Mouse (Mus musculus) hindbrain, embryonic 12.5 days (tissue): ENCODE data around the gene Cdc42. TPM values are rescaled to one million over a fixed set of nuclear protein-coding genes. Genes with fewer than 3 reads are reported as not detected.

ENCODE experiments used
- ATAC-seq: fragments of 200-750 bp; cut with Nextera tagmentation; 2 replicates; pipeline ENCODE4 v1.8.0; 2017; ENCODE audit warnings: moderate TSS enrichment; ENCODE audit not compliant: low FRiP score
- H3K27ac ChIP-seq: fragments of 300-500 bp; sonication (generic); 2 replicates; pipeline ENCODE4 v1.5.1; 2016; ENCODE audit warnings: mild to moderate bottlenecking
- H3K27me3 ChIP-seq: fragments of 300-500 bp; sonication (generic); 2 replicates; pipeline ENCODE4 v1.6.1; 2016; ENCODE audit warnings: mild to moderate bottlenecking
- H3K36me3 ChIP-seq: fragments of 300-500 bp; sonication (generic); 2 replicates; pipeline ENCODE4 v1.6.1; 2016; ENCODE audit warnings: mild to moderate bottlenecking
- H3K4me1 ChIP-seq: fragments of 300-500 bp; sonication (generic); 2 replicates; pipeline ENCODE4 v1.6.1; 2016
- H3K4me2 ChIP-seq: fragments of 300-500 bp; sonication (generic); replicated peaks from 2 replicates; pipeline ENCODE4 v1.6.1; 2016; ENCODE audit warnings: mild to moderate bottlenecking
- H3K4me3 ChIP-seq: fragments of 300-500 bp; sonication (generic); 2 replicates; pipeline ENCODE4 v1.5.1; 2016; ENCODE audit warnings: mild to moderate bottlenecking
- H3K9ac ChIP-seq: fragments of 300-500 bp; sonication (generic); 2 replicates; pipeline ENCODE4 v1.6.1; 2016; ENCODE audit warnings: mild to moderate bottlenecking, moderate library complexity
- H3K9me3 ChIP-seq: fragments of 300-500 bp; sonication (generic); replicated peaks from 2 replicates; pipeline ENCODE4 v1.6.1; 2016; ENCODE audit warnings: mild to moderate bottlenecking
- WGBS: fragments of 180-500 bp; shearing (Covaris S2); methylation state at CpG from one replicate; pipeline ENCODE4 v1.1.7; 2016; 5-methylcytosine and 5-hydroxymethylcytosine counted together
- polyA plus RNA-seq: library from polyadenylated mRNA; unstranded; fragments of >200 nt; fragmentation: Nextera tagmentation; extraction: Ambion mirVana; gene quantifications from 2 replicates; pipeline ENCODE4 v1.2.1, GENCODE M21; 2016

Cdc42 gene
- polyA plus RNA-seq, 1 experiment from 2014 or later, result 666 TPM

DNA sequence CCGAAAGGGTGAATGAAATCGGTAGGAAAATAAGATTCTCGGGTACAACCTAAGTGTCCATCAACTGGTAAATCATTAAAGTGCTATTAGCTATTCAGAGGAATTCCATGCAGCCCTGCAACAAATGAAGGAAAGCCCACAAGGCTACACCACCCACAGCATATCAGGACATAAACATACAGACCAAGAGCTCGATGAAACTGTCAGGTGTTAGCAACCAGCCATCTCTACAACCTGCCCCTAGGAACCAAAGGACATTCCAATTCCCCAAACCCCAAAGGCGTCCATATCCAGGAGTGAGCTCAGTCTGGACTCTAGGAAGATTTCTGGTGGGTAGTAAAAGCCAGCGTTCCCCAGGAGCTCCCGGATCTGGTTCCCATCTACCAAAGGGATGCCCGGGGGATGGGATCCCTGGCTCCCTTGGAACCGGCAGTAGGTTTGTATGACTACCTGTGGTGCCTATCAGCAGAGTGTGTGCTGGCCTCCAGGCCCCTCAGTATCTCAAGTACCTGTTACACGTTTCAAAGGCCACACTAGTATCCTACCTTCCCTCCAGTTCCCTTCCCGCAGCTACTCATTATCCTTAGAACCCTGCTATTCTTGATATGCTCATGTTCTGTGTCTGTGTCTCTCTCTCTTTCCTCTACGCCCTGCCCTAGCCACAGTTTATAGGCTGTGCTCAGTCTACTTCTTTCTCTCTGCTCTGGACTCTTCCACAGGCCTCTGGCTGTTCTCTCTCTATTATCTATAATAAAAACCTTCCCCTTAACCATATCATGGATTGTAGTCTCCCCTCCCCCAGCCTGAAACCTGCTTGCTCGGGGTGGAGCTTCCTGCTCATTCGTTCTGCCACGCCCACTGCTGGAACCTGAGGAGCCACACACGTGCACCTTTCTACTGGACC, 23.4 kb upstream of the Cdc42 start:
- no peaks in the 10 kb centered on the region for H3K9me3 ChIP-seq
- ATAC-seq, result no peak
- no peaks in the 10 kb centered on the region for H3K27me3 ChIP-seq
- H3K27ac ChIP-seq, result no peak overlapping the region
- no peaks in the 10 kb centered on the region; the same call in 1 of the 2 replicates for H3K4me1 ChIP-seq
- no peak overlapping the region for H3K4me3 ChIP-seq
- 36% methylated on average over 14 of the region's 16 CpGs for WGBS
- H3K9ac ChIP-seq, result no peak overlapping the region
- H3K36me3 ChIP-seq, result no peaks in the 10 kb centered on the region
- H3K4me2 ChIP-seq, result no peak overlapping the region; the same call in 1 of the 2 replicates

DNA sequence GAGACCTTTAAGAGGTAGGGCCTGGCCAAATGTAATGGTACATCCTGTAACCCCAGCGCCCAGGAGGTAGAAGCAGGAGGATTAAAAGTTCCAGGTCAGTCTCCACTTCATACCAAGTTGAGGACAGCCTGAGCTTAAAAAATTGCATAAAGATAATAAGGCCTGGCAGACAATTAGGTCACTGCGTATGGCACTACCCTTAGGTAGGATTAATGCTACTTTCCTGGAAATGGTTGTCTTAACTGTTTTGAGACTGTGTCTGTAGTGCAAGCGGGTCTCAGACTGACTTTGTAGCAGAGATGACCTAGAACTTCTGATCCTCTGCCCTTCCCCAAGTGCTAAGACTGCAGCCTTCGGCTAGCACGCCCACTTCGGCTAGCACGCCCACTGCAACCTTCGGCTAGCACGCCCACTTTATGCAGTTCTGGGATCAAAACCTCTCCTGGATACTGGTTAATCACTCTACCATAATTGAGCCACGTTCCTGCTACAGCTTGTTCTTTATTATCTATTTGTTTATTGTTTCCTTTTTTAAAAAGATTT, 22.3 kb upstream of the Cdc42 start:
- no peak overlapping the region for H3K4me3 ChIP-seq

DNA sequence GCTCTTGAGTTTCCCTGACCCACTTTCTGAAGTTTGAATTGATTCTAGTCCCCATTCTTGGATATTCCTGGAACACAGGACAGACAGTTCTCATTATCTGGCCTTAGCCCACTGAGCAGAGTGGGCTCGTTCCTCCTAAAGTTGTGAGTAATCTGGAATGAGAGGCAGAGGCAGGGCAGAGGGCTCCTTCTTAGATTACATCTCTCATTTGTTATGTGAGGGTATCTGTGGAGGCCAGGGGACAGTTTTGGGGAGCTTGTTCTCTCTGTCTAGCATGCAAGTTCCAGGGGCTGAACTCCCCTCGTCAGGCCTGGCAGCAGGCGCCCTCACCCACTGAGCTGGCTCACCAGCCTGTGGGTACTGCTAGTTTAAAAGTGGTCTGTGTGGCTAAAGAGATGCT, 21.6 kb upstream of the Cdc42 start:
- Histone ChIP-seq H3K4me2 (no peak overlapping the region), H3K9me3 (no peaks in the 10 kb centered on the region), H3K9ac (no peak overlapping the region), H3K4me3 (no peak overlapping the region), H3K4me1 (no peaks in the 10 kb centered on the region; the same call in 1 of the 2 replicates), H3K36me3 (no peaks in the 10 kb centered on the region), H3K27ac (no peak overlapping the region), H3K27me3 (no peaks in the 10 kb centered on the region)
- 82% methylated on average over 3 of the region's 3 CpGs for WGBS
- no peak for ATAC-seq

More for the DNA sequence above, 22.3 kb upstream of the Cdc42 start:
- H3K4me1 ChIP-seq, result no peaks in the 10 kb centered on the region; the same call in 1 of the 2 replicates
- H3K27me3 ChIP-seq, result no peaks in the 10 kb centered on the region
- no peaks in the 10 kb centered on the region for H3K36me3 ChIP-seq
- no peak overlapping the region for H3K27ac ChIP-seq
- 88% methylated on average over 10 of the region's 10 CpGs for WGBS
- no peak overlapping the region for H3K9ac ChIP-seq
- no peaks in the 10 kb centered on the region for H3K9me3 ChIP-seq
- no peak for ATAC-seq
- no peak overlapping the region for H3K4me2 ChIP-seq

DNA sequence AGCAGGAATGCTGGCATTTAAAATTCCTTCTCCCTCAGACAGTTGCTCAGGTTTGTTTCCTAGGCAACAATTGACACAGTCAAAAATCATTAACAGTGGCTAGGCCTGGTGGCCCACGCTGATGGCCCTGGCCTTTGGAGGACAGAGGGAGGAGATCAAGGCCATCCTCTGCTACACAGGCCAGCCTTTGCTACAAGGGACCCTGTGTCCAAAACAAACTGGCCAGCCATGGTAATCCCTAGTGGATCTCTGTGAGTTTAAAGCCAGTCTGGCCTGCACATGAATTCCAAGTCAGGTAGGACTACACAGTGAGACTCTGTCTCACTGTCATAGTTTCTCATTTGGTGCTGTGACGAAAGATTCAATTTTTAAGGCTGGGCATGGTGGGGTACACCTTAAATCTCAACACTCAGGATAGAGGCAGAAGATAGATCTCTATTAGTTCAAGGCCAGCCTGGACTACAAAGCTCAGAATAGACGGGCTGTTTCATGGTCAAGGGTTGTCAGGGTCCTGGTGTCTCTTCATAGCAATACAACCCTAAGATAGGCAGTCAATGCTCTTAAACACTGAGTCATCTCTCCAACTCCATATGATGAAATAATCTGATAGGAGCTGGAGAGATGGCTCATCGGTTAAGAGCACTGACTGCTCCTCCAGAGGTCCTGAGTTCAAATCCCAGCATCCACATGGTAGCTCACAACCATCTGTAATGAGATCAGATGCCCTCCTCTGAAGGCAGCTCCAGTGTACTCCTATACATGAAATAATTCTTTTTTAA, 20.2 kb upstream of the Cdc42 start:
- H3K9me3 ChIP-seq, result no peaks in the 10 kb centered on the region
- H3K4me3 ChIP-seq, result no peak overlapping the region
- H3K36me3 ChIP-seq, result no peaks in the 10 kb centered on the region
- no peaks in the 10 kb centered on the region for H3K27me3 ChIP-seq
- no peak for ATAC-seq
- H3K4me2 ChIP-seq, result no peak overlapping the region
- no peaks in the 10 kb centered on the region; the same call in 1 of the 2 replicates for H3K4me1 ChIP-seq
- no peak overlapping the region for H3K27ac ChIP-seq
- 81% methylated on average over 4 of the region's 4 CpGs for WGBS
- H3K9ac ChIP-seq, result no peak overlapping the region

DNA sequence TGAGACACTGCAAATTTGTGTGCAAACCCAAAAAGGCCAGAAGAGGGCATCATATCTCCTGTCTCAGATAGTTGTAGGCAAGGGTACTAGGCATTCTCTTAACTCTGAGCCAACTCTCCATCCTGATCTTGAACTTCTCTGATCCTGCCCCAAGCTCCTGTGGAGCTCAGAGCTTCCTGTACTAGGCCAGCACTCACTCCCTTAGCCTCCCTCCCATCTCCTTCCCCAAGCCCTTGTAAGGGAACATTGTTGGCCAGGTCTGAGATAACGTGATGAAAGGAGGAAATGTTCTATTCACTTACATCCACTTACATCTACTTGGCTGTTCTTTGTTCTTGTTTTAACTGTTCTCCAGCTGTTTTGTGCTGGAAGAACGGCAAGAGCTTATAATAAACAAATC, 19.3 kb upstream of the Cdc42 start:
- Histone ChIP-seq H3K9me3 (no peaks in the 10 kb centered on the region), H3K4me2 (no peak overlapping the region), H3K9ac (no peak overlapping the region), H3K36me3 (no peaks in the 10 kb centered on the region), H3K27me3 (no peaks in the 10 kb centered on the region), H3K4me1 (no peaks in the 10 kb centered on the region; the same call in 1 of the 2 replicates), H3K4me3 (no peak overlapping the region), H3K27ac (no peak overlapping the region)
- 74% methylated on average over 2 of the region's 2 CpGs for WGBS
- no peak for ATAC-seq

DNA sequence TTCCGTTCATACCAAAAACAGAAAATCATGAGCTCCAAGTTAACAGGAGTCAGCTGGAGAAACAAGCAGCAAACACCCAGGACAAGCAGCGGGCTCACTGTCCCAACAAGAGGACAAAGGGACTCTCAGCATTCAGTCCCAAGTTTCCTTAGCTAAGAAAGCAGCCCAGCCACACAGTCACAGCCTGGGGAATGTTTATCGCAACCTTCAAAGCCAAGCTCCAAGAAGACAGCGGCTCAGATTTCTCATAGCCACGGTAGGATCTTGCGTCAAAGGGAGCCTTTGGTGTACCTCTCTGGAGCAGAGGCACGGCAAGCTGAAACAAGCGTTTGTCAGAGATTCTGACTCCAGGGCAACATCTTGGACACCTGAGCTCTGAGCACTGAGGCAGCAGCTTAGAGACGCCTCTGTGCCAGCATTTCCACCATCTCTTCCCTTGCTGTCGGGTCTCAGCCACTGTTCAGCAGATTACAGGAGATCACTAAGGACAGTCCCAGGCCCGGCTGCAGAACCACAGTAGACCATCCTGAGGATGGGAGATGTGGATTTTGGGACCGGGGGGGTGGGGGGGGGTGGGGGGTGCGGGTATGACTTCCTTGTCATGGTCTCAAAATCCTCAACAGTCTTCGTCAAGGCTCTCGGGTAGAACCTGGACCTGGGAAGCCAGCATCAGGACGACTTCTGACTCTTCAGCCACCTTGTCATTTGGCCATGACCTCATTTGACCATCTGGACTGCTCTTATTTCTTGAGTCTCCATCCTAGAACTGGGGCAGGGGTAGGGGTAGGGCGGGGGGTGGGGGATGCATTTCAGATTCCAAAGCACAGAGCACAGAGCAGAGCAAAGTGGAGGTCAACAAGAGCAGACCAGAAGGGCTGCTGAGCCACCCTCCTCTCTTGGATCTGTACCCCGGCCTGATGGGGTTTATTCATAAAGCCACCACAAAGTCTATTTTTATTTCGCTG, 18.1 kb upstream of the Cdc42 start:
- 54% methylated on average over 19 of the region's 19 CpGs for WGBS
- no peak for ATAC-seq

DNA sequence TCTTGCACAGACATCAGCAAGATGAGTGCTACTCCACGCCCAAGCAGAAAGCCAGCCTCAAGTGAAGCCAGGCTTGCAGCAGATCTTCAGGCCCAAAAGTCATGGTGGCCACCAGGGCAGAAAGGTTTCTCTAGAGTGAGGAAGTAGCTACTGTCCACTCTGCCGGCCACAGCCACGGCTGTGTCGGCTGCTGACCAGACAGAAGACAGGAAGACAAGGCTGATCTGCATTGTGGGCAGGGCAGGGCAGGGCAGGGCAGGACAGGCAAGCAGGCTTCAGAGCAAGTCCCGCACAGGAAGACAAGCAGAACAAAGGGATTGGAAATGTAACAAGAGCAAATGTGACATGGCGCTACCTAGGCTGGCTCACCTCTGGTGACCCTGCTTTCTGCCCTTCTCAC, 16.2 kb upstream of the Cdc42 start:
- H3K4me2 ChIP-seq, result no peak overlapping the region
- no peak overlapping the region for H3K27ac ChIP-seq
- no peak for ATAC-seq
- no peaks in the 10 kb centered on the region for H3K36me3 ChIP-seq
- peaks cover 8% of the 10 kb centered on the region; the same call in 1 of the 2 replicates for H3K4me1 ChIP-seq
- no peak overlapping the region for H3K9ac ChIP-seq
- no peak overlapping the region for H3K4me3 ChIP-seq
- H3K27me3 ChIP-seq, result no peaks in the 10 kb centered on the region
- no peaks in the 10 kb centered on the region for H3K9me3 ChIP-seq
- 58% methylated on average over 6 of the region's 6 CpGs for WGBS

More for the DNA sequence above, 18.1 kb upstream of the Cdc42 start:
- Histone ChIP-seq H3K27me3 (no peaks in the 10 kb centered on the region), H3K4me2 (no peak overlapping the region), H3K9me3 (no peaks in the 10 kb centered on the region), H3K4me3 (no peak overlapping the region), H3K4me1 (0 out of 2 replicates have a peak, but pooled peaks cover under 1% of the 10 kb centered on the region), H3K27ac (0 out of 2 replicates have a peak overlapping the region, but pooled peaks have one; percentile 24), H3K9ac (no peak overlapping the region), H3K36me3 (no peaks in the 10 kb centered on the region)

DNA sequence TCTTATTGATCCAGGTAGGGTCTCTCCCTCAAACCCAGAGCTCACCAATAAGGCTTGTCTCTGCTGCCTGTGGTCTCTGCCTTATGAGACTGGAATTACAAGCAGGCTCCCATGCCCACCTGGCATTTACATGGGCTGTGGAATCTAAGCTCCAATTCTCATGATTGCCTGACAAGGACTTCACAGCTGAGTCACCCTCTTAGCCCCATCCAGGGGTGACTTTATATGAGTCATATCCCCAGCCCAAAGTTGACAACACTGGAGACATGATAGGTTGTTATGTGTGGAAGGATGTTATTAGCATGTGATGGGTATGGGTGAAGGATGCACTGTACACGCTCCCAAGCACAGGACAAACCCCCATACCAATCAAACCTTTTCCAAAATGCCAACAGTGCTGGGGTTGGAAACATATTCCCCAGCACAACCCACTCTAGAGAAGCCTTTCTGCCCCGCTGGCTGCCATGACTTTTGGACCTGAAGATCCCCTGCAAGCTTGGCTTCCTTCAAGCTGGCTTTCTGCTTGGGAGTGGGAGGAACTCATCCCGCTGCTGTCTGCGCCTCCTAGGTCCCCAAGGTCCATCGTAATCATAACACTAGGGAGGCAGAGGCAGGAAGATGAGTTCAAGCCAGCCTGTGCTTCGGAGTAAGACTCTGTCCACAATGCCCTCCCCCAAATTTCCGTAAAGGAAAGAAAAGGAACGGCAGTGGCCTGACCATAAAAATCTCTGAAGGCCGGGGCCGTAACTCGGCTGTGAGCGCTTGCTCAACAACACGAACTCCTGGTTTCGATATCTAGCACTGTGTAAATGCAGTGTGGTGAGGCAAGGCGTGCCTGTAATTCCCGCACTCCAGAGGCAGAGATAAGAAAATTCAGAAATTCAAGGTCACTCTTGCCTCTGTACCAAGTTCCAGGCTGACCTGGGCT, 14.3 kb upstream of the Cdc42 start:
- no peaks in the 10 kb centered on the region for H3K9me3 ChIP-seq
- ATAC-seq, result no peak
- H3K27ac ChIP-seq, result no peak overlapping the region
- 90% methylated on average over 16 of the region's 16 CpGs for WGBS
- no peak overlapping the region for H3K4me2 ChIP-seq
- no peak overlapping the region for H3K9ac ChIP-seq
- no peaks in the 10 kb centered on the region for H3K36me3 ChIP-seq
- no peak overlapping the region for H3K4me3 ChIP-seq
- H3K4me1 ChIP-seq, result peaks cover 12% of the 10 kb centered on the region
- H3K27me3 ChIP-seq, result no peaks in the 10 kb centered on the region

DNA sequence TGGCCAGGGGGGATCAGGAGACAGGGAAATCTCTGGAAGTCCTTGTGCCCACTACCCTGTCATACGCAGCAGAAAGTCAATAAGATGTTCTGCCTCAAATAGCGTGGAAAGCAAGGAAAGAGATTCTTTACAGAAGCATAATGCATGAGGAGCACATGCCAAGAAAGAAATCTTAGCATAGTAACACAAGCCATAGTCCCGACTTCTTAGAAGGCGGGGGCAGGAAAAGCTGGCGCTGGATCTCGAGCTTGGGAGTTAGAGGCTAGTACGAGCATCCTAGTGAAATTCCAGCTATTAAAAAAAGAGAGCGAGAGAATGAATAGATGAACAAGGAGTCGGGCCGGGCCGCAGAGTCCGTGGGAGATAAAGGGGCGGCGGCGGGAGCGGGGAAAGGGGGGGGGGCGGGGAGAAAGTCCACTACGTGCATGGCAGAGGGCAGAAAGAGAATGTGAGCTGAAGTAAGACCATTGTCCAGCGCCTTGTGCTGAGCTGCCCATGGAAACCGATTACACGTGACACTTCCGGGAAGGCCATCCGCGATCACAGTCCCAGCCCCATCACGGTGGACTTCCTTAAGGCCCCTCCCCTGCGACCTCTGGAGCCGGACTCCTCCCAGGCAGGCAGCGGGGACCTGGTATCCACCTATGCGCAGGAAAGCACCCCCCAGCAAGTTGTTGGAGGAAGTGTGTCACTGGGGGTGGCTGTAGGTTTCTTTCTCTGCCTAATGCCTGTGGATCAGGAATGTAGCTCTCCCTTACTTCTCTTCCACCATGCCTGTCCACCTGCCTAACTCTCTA, 12.6 kb upstream of the Cdc42 start:
- Histone ChIP-seq H3K4me1 (peaks cover 12% of the 10 kb centered on the region), H3K4me3 (peak overlapping the region; percentile 32), H3K27me3 (no peaks in the 10 kb centered on the region), H3K36me3 (no peaks in the 10 kb centered on the region), H3K27ac (no peak overlapping the region), H3K9ac (peak overlapping the region; percentile 58), H3K4me2 (peak overlapping the region; percentile 71), H3K9me3 (no peaks in the 10 kb centered on the region)
- WGBS, result 9% methylated on average over 28 of the region's 29 CpGs
- peak; percentile 72; the same call in 1 of the 2 replicates for ATAC-seq

DNA sequence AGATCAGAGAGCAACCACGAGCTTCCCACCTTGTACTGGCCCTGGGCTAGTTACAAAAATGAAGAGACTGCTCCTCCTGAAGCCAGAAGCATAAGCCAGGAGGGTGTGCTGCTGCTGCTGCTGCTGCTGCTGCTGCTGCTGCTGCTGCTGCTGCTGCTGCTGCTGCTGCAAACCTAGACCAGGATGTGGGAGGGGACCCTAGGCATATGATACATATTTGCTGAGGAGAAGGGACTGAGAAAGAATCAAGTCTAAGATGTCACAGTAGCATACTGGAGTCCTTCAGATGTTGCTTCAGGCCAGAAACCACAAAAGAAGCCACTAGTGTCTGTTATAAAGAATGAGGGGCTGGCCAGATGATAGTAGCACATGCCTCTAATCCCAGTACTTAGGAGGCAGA, 10.7 kb upstream of the Cdc42 start:
- 25% methylated on average over 1 of the region's 1 CpGs for WGBS
- Histone ChIP-seq H3K4me2 (no peak overlapping the region), H3K27ac (no peak overlapping the region), H3K27me3 (no peaks in the 10 kb centered on the region), H3K4me3 (no peak overlapping the region), H3K9ac (no peak overlapping the region; the same call in 1 of the 2 replicates), H3K36me3 (no peaks in the 10 kb centered on the region), H3K9me3 (no peaks in the 10 kb centered on the region), H3K4me1 (peaks cover 12% of the 10 kb centered on the region)
- no peak for ATAC-seq
